Mouse (Mus musculus) kidney, adult 2 months (tissue): ENCODE results near the gene Sfr1.

Experiments used
- CTCF ChIP-seq: fragments of 200-500 bp; conservative IDR thresholded peaks from 2 replicates; pipeline ENCODE4 v1.5.1; 2011; ENCODE audit warnings: low read depth, mild to moderate bottlenecking, control low read depth, low read length, moderate library complexity, mixed read lengths; ENCODE audit not compliant: insufficient read depth, insufficient read length
- POLR2A ChIP-seq: fragments of 200-500 bp; IDR thresholded peaks from one replicate; pipeline ENCODE4 v1.6.1; 2011; ENCODE audit warnings: low read depth, low read length, control low read depth

- no peak for TF ChIP-seq POLR2A
- no peak for TF ChIP-seq CTCF
Measured at GRCm38 (mm10) chr19:47719147-47719546, 12.3 kb upstream of the Sfr1 start.
